Mouse (Mus musculus) left cerebral cortex, postnatal 25 days (tissue): ENCODE data around the gene Cdk12. TPM values are rescaled to one million over a fixed set of nuclear protein-coding genes. Genes with fewer than 3 reads are reported as not detected.

ENCODE experiments used
- DNase-seq, 2 experiments: peaks; one replicate each; pipeline ENCODE4 v3.0.0; 2022; ENCODE audit warnings: low spot score in 2 of 2, mixed read lengths in 1 of 2
- intact Hi-C: fragments of 180-260 bp; cut with DNase I; formaldehyde crosslinking; loops from one replicate; pipeline ENCODE4 v1.15.1; 2025
- total RNA-seq, 2 experiments: library from RNA; stranded (reverse); gene quantifications; 2 replicates each; pipeline ENCODE4 v1.2.3; 2021

The Cdk12 gene
- total RNA-seq, 2 experiments from 2014 or later: 35.2 to 38.8 TPM

GRCm38 (mm10) chr11:98244415-98244814 lies 41.6 kb downstream of the Cdk12 start:
- intact Hi-C loops: no loop called here
- no peak for DNase-seq

DNA sequence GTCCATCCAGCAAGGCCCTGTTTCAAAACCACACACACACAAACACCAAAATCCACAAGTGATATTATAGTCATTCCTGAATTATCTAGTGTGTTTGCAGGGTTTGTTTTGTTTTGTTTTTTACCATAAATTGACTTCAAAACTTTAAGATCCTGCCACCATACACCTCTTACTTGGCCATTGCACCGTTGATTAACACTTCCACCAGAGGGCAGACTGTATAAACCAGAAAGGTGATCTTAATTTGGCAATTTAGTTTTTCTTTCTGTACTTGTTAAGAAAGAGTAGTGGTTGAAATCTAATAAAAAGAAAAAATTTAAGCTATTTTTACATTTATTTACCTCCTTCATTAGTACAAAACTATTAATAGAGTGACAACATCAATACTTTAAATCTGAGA lies 44.5 kb downstream of the Cdk12 start:
- intact Hi-C loops: loop anchor here (5.0 kb wide), 1 partner anchor 210 kb away; no protein-coding TSS in a partner anchor
- DNase-seq: no peak

DNA sequence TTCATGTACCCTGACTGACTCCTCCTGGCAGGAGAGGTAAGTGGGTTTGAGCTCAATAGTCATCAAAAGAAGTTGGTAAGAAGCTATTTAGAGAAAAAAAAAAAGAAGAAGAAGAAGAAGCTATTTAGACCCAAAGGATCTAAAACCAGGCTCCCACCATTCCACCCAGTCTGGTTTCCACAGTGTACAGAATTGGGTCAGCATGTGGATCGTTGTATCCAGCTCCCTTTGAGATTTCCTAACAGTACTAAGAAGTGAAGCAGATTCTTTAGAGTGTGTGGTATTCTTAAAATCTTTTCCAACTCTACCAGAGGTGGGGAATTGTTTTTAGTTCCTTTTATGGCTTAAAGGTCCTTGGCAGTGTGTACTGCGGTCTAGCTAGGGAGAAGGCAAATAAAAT lies 50.9 kb downstream of the Cdk12 start:
- intact Hi-C loops: no loop called here
- DNase-seq: peak in 1 of 2 experiments; percentile 24

- intact Hi-C loops: no loop called here
- DNase-seq: peak in 1 of 2 experiments; percentile 68
Observed at GRCm38 (mm10) chr11:98260706-98261479, 58.0 kb downstream of the Cdk12 start.

DNA sequence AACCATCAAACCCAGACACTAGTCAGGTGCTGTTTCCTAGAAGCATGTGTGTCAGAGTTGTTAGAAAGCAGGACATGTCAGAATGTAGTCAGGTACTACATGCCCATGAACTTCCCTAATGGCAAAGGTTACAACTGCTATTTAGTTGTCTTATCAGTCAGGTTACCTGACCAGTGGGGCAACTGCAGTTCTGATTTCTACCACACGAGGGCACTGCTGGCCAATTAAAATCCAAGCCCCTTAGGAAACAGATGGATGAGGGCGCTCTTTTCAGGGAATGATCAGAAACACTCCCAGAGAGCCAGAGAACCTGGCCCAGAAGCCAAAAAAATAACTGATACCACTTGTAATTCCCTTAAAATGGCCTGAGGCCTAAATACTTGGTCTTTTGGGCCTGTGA lies 62.2 kb downstream of the Cdk12 start:
- intact Hi-C loops: loop anchor here (1.0 to 5.0 kb wide), 4 partner anchors 30 to 192 kb away; no protein-coding TSS in a partner anchor
- peak; percentile 83 to 94 for DNase-seq

GRCm38 (mm10) chr11:98265891-98266290 lies 63.0 kb downstream of the Cdk12 start:
- DNase-seq: no peak
- intact Hi-C loops: loop anchor here (1.0 to 5.0 kb wide), 4 partner anchors 29 to 191 kb away; no protein-coding TSS in a partner anchor

GRCm38 (mm10) chr11:98266699-98267402 lies 64.0 kb downstream of the Cdk12 start:
- intact Hi-C loops: loop anchor here (5.0 kb wide), 1 partner anchor 125 kb away; no protein-coding TSS in a partner anchor

GRCm38 (mm10) chr11:98270066-98270465 lies 67.2 kb downstream of the Cdk12 start:
- peak; percentile 49 to 86 for DNase-seq
- intact Hi-C loops: no loop called here

More at GRCm38 (mm10) chr11:98266699-98267402, 64.0 kb downstream of the Cdk12 start:
- peak in 1 of 2 experiments; percentile 49 for DNase-seq

DNA sequence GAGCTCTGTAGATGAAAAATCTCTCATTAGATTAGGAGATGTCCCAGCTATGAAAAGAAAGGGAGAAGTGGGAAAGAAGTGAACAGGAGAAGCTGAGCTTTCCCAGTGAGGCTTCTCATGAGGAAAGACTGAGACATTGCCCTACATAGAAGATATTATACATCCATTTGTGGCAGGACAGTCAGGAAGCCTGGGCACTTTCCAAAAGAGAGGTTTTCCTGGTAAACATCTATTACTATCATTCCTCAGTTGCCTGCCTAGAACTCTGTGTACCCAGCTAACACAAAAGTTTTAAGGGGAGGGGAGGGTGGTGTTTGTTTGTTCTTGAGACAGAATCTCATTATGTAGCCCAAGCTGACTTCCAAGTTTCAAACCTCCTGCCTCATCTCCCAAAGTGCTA lies 67.6 kb downstream of the Cdk12 start:
- intact Hi-C loops: no loop called here
- no peak for DNase-seq

DNA sequence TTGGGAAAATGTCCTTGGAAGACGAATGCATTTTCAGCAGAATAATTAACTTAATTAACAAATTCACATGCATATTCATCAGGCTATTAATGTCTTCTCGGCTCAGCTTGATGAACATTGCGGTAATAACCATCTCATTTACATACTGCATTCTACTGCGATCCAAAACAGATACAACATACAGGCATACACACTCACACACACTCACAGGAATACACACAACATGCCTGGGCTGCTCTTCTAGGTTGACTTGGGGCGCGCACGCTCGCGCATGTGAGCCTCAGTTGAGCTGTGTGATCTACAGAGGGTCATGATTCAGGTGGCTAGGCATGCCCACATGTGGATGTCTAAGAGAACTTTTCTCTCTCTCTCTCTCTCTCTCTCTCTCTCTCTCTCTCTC lies 80.9 kb downstream of the Cdk12 start:
- intact Hi-C loops: no loop called here
- no peak for DNase-seq

GRCm38 (mm10) chr11:98284230-98284629 lies 81.4 kb downstream of the Cdk12 start:
- peak in 1 of 2 experiments; percentile 67 for DNase-seq
- intact Hi-C loops: no loop called here

DNA sequence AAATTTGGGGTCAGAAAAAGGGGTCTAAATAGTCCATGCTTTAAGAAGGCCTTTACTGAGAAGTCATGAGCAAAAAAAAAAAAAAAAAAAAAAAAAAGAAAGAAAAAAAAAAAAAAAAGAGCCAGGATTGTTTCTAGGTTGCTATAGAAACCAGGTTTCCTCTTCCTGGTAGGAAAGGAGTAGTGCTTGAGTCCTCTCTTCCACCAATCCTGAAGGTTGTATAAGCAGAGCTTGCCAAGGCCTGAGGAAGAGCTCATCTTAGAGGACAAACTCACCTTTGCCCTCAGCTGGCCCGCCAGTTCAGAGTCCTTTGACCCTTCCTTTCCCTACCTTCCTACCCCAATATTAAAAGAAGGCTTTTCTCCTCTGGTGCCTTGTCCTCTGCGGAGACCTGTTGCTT lies 82.5 kb downstream of the Cdk12 start:
- DNase-seq: no peak

GRCm38 (mm10) chr11:98287531-98287930 lies 84.7 kb downstream of the Cdk12 start:
- no peak for DNase-seq
- intact Hi-C loops: no loop called here

More for the DNA sequence above, 82.5 kb downstream of the Cdk12 start:
- intact Hi-C loops: no loop called here

GRCm38 (mm10) chr11:98287961-98288360 lies 85.1 kb downstream of the Cdk12 start:
- intact Hi-C loops: no loop called here

DNA sequence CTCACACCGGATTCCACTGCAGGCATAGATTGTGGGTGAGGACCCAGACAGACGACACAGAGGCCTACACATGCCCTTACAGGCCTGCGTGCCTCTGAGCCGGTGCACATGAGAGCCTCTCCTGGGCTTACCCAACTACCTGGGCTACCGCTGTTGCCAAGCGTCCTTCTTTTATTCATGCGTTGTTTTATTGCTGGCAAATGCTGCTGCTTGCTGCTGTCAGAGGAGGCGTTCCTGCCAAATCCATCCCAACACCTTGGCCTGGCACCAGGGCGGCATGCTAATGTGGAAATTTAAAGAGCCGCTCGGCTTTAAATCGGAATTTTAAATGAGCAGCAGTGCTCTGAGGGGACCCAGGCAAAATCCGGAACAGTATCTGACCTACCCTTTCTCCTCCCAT lies 87.0 kb downstream of the Cdk12 start:
- peak; percentile 34 to 67 for DNase-seq
- intact Hi-C loops: no loop called here

More at GRCm38 (mm10) chr11:98287961-98288360, 85.1 kb downstream of the Cdk12 start:
- no peak for DNase-seq

DNA sequence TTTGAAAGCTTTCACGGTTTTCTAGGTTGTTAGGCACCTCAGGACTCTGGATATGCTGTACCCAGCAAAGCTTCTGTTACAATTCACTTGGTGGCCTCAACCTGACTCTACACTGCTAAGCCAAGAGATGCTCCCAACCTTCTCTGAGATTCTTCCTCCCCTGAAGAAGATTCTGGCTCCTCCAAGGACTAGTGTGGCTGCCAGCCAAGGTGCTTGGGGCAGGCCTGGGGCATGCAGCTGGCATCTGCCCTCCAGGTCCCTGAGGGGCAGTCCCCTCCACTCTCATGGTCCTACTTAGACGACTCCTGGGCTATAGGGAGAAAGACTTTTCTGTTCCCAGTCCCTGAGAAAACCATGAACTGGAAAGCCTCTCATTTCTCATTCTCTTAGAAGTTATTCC lies 88.0 kb downstream of the Cdk12 start:
- DNase-seq: no peak
- intact Hi-C loops: no loop called here

DNA sequence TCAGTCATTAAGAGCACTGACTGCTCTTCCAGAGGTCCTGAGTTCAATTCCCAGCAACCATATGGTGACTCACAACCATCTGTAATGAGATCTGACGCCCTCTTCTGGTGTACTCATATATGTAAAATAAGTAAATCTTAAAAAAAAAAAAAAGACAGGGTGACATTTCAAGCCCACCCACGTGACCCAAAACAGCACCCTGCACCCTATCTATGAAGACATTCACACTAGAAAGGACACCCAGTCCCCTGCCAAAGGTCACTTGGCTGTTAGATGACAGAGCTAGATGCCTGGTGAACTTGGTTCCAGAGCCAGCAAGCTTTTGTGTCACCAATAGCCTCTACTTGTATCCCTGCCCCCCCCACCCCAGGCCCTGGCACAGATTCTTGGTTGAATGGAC lies 90.2 kb downstream of the Cdk12 start:
- intact Hi-C loops: no loop called here
- no peak for DNase-seq

- intact Hi-C loops: loop anchor here (2.0 kb wide), 1 partner anchor 30 kb away; no protein-coding TSS in a partner anchor
- peak; percentile 82 to 85 for DNase-seq
Observed at GRCm38 (mm10) chr11:98294188-98295012, 91.5 kb downstream of the Cdk12 start.

DNA sequence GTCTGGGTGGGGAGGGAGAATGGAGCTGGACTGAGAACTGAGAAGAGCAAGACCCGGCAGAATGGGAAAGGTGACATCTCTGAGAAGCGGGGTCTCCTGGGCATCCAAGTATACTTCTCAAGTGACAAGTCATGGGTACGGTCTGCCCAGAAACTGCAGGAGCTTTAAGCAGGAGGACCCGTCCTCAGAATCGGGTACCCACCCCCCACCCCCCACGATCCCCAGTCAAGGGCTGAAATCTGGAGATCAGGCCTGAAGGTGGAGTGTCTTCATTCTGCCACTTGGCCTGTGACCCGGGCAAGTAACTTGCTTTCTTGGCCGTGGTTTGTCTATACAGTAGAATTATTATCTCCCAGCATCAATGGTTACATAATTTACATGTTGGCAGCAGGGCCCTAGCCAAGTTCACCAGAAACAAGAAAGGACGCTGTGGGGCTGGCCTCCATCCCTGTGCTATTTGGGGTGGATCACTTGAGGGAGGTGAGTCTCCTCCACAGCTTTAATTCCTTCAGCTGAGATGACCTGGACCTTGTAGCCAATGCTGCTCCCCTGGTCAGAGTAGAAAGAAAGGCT lies 92.2 kb downstream of the Cdk12 start:
- intact Hi-C loops: loop anchor here (2.0 kb wide), 1 partner anchor 30 kb away; no protein-coding TSS in a partner anchor
- DNase-seq: peak in 1 of 2 experiments; percentile 34
